Mouse (Mus musculus): Measurements from ENCODE around the gene Dvl3. TPM values are rescaled to one million over a fixed set of nuclear protein-coding genes. Genes with fewer than 3 reads are reported as not detected.

The Dvl3 gene
- polyA plus RNA-seq, 3 experiments from 2014 or later = 10.9 to 19.2 (median 12.4) TPM

DNA sequence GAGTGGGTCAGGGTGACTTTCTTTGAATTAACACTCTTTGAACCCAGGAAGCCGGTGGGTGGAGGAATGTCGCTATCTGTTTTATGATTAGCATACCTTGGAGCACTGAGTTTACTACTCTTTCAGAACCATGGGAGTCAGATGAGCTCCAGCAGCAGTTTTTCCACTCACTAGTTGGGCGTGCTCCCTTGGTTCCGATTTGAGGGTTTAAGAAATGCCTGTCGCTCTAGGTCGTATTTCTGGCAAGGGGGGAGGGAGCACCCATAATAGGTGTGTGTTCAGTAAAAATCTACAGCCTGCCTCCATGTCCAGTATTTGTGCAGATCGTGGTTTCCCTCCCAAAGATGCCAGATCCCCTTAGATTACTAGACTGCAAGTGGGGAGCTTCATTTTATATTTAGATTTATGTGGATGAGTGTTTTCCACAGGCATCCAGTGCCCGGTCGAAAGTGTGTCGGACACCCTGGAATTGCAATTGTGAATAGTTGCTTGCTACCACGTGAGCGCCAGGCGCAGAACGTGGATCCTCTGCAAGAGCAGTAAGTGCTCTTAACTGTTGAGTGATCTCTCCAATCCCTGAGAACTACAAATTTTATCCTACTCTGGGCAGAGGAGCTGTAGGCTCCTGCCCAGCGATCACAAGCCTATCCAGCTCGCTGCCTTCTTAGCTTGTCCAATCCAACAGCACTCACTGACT is 18.7 kb upstream of the Dvl3 start:
- no peak for ATAC-seq

DNA sequence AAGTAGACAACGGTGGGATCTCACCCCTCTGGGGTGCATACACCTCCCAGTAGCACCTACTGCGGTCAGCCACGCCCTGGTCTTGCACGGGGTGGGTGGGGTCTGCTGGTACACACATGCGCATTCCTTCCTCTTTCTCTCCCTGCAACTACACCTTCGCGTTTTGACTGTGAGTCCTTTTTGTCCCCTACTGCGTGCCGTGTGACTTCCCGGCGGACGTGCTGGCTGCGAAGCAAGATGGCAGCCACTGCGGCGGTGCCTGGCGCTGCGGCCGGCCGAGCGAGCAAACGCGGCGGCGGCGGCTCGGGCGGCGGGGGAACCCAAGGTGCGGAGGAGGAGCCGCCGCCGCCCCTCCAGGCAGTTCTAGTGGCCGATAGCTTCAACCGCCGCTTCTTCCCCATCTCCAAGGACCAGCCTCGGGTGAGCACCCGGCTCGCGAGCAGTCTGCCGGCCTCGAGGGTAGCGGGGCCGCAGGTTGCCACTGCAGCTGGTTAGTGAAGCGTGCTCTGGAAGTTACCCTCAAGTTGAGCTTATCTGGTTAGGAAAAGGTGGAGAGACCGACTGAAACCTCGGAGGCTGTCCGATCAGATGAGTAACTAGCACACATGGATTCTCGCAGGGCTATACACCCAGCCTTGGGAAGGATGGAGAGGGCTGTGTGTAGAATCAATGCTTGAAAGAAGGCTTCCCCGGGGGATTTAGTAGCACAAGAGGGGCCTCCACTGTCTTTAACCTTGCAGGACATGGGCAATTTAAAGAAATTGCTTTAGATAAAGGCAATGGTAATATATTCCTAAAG is 17.9 kb upstream of the Dvl3 start, which contains the start of gene Eif2b5:
Eif2b5 (plus strand) TSS at position 141 of the 799 bp plus-strand sequence.
- ATAC-seq = peak; percentile 83

DNA sequence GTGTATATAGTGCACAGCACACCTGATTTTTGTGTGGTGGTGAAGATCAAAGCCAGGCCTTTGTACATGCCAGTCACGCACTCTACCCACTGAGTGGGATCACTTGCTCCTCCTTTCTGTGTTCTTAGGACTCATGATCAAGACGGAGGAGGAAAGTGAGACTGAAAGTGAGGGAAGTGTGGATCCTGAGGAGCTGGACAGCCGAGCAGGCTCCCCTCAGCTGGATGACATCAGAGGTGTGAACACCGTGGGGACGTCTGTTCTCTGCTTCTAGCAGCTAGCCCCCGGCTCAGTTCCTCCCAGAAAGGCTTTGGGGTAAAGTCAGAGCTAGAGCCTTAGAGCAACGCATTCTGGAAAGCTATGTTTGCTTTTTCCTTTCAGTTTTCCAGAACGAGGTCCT is 10.8 kb upstream of the Dvl3 start:
- no peak for ATAC-seq

DNA sequence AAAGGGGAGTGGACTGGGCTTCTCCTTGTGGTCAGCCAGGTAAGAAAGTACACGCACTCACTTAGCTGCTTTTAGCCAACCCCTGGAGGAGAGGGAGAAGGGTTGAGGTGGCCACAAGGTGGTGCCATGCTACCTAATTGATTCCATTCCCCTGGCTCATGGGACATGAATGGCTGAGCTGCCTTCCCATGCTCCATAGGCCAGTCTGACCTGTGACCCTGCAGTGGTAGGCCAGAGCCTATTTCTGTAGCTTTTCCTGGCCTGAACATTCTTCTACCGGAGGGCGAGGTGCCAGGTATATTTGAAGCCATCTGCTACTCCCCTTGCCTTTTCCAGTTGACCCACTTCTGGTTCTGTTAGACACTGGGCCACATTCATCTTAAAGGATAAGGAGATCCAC is 7.4 kb upstream of the Dvl3 start:
- ATAC-seq = no peak

DNA sequence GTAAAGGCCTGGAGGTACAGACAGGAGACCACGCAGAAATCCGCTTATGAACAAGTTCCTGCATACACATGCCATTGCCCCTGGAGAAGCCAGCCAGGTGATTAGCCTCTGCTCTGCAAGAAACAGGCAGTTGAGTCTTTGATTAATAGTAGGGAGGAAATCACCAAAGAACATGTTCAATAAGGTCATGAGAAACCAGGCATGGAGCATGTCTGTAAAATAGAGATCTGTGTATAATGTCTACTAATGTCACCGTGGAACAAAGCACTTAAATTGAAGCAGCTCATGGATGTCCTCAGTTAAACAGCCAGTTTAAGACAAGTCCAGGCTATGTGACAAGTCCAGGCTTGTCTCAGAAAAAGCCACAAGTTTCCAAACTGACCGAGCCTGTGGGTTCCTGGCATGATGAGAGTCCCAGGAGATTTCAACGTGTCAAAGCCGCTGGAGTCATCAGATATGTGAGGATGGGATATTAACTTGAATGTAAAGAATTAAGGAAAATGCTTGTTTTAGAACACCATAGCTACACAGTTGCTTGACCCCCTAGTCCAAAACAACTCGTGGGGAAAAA is 5.4 kb upstream of the Dvl3 start:
- ATAC-seq = no peak

DNA sequence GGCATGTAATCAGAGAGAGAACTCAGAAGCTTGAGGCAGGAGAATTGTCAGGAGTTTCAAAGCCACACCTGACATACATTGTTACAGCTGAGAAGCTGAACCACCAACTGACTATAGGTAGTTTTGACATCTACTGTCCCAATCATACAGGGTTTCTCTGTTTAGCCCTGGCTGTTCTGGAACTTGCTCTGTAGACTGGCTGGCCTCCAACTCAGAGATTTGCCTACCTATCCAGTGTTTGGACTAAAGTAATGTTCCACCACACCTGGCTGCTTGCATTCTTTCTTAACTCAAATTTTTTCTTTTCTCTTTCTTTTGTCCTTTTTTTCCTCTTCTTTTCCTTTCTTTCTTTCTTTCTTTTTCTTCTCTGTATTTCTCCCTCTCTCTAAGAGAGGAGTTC is 750 bp upstream of the Dvl3 start:
- no peak for ATAC-seq

DNA sequence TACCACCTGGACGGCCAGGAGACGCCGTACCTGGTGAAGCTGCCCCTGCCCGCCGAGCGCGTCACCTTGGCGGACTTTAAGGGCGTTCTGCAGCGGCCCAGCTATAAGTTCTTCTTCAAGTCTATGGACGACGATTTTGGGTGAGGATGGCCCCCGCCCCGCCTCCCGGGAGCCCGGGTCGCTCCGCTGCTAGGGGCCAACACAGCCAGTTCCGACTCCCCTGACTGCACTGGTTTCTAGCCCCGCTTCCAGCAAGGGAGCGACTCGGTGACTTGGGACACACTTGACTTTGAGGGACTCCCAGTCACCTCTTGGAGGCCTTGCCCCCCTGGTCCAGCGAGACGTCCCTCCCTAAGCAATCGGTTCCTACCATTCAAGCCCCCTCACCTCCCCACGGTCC is 434 bp downstream of the Dvl3 start:
- ATAC-seq = peak; percentile 57

DNA sequence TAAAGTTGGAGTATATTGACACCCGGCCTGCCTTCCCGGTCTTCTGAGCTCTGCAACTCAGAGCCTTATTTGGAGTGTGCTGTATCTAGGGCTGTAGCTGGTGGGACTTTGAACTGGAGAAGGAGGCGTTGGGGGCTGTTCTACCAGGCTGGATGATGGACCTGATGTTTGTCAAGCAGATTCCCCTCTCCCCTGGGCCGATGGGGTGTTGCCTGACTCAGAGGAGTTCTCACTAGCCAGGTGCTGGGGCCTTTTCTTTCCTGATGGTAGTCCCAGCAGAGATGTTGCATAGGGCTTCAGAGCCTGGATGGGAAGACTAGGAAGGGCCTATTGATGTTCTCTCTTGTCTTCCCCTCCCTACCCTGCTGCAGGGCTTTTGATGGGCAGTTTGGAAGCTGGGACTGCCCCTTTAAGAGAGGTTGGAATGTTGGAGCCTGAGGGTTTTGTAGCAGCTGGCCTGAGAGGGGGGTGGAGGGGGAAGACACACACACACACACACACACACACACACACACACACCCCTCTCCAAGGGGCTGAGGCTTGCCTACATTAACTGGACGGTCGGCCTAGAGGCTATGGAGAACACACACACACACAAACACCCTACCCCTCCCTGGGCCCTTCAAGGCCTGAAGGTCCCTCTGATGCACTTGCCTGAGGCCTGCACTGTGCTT is 1.1 kb downstream of the Dvl3 start:
- peak; percentile 17 for ATAC-seq

DNA sequence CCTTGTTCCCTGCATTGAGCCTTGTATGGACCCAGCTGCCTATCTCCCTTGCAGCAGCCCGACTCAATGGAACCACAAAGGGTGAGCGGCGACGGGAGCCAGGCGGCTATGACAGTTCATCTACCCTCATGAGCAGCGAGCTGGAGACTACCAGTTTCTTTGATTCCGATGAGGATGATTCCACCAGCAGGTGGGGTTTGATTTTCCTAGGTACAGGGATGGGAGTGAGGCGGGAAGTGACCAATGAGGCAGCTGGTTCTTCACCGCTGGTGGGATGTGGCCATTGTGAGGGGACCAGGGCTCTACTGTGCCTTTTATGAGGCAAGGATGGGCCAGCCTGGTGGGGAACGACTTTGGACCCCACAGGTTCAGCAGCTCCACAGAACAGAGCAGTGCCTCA is 7.1 kb downstream of the Dvl3 start:
- ATAC-seq = no peak

DNA sequence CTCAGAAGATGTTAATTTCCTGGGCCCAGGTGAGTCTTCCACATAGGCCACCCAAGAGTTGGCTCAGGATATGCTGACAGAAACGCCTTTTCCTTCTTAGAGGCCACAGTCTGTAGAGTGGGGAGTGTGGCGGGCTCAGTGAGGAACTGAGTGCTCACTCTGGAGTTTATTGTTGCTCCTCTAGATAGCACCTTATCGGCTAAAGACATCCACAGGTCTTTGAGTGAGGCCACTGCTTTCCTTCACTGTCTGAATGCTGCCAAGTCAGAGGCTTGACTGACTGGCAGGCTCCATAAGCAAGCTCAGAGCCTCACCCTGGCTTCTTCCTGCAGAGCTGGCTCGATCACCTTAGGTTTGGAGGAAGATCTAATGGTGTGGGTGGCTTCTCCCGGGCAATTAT is 12.0 kb downstream of the Dvl3 start:
- no peak for ATAC-seq

DNA sequence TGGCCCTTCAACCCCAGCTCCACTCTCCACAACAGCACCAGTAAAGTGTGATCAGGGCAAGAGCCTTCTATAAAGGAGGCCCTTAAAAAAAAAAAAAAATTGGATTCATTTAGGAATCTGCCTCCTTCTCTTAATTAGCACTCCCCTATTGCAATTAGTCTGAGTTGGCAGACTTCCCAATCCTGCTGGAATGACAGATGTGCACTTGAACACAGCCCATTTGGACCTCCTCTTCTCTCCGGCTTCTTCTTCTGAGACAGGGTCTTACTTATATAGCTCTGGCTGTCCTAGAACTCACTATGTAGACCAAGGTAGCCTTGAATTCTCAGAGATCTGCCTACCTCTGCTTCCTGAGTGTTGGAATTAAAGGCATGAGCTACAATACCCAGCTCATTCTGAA is 12.6 kb downstream of the Dvl3 start:
- ATAC-seq = no peak

DNA sequence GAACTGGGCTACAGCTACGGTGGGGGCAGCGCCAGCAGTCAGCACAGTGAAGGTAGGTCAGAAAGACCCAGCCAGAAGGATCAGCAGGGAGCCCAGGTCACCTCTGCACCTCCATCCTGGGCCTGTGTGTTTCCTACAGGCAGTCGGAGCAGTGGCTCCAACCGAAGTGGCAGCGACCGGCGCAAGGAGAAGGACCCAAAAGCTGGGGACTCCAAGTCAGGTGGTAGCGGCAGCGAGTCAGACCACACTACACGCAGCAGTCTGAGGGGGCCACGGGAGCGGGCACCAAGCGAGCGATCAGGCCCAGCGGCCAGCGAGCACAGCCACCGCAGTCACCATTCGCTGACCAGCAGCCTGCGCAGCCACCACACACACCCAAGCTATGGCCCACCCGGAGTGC is 14.2 kb downstream of the Dvl3 start:
- ATAC-seq = no peak

DNA sequence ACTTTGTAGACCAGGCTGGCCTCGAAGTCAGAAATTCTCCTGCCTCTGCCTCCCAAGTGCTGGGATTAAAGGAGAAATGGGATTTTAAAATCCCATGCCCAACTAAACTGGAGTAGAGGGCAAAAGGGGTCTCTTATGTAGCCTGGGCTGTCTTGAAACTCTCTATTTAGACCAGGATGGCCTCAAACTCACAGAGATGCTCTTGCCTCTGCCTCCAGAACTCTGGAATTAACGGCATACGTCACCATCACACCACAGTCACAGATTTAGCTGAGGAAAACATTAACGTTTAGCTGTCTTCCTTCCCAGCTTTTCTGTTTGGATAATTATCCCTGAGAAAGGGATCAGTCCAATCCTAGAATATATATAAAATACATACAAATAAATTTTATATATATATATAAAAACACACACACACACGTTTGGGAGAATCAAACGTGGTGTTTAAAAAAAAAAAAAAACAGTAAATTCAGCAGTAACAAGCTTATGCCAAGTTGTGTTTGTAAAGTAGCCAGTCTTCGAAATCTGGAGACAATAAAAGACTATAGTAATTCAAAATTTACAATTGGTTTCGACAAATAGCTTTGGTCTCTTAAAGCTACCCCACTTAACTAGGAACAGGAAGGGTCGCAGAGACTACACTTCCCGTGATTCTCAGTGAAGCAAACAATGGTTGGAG is 18.0 kb downstream of the Dvl3 start:
- no peak for ATAC-seq

DNA sequence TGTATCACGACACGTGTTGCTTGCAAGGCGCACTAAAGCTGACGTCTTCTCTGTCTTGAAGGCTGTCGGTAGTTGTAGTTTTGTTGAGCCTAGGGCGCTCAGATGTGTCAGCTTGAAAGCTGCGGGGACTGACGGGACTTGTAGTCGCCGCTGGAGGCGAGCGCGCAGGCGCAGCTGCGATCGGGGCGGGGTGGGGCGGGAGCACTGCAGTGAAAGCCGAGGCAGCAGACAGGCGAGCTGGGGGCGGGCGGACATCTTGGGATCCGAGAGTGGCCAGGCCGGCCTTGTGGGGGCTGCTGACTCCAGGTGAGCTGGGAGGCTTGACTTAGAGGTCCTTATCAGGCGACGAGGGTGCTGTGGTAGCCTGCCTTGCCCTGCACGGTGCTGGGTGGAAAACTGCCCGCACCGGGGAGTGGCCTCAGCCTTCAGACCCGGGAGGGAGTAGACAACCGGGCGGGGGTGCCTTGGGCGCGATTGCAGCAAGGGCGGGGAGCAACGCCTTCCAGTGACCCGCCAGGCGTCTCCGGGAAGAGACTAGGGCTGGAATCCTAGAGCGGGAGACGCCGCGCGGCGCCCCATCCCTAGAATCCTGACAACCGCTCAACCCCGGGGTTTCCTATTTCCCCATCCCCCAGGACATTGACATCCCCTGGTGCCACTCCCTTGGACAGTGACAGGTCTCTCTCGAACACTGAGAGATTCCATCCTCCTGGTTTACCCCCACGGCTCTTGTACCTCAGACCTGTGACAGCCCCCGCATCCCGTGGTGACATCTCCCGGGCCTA is 18.7 kb downstream of the Dvl3 start, which contains the start of gene Ap2m1:
Ap2m1 (plus strand) TSS at position 183 of the 785 bp plus-strand sequence.
- peak; percentile 100 for ATAC-seq

DNA sequence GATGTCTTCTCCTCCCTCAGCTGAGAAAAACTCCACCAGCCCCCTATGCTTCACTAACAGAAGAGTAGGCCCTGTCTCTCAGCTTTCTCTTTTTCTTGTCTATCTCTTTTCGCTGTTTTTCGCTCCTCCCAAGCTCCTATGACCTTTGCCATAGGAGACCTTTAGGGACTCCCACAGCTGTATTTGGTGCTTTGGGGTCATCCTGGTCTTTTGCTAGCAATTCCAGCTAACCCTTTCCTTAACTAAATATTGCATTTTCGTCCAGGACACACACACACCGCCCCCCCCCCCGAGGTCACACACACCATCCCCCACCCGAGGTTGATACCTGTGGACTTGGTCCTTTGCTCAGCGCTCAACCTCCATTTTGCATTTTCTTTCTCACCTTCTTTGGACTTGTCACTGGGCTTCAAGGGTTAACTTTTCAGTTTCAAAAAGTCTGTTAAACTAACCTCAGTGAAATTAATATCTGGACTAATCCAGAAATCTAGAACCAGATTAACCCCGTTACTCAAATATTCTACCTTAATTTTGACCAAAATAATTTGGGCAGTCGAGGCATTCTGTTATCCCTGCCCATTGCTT is 19.4 kb downstream of the Dvl3 start:
- ATAC-seq = no peak

DNA sequence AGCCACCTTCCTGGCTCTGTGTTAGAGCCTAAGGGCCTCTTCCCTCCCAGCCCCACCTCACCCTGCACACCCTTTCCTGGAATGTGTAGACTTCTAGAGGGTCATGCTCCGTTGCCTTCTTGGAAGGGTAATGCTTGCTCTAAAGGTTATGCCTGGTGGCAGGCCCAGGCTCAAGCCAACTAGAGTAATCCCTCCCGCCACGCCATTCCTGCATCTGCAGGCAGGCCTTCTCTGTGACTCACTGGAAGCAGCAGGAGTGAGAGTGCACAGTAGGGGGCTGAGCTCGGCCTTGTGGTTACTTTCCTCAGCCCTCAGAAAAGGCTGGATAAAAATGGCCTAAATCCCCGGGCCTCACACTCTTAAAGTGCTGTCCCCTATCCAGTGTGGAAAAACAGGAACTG is 20.3 kb downstream of the Dvl3 start:
- ATAC-seq = no peak

DNA sequence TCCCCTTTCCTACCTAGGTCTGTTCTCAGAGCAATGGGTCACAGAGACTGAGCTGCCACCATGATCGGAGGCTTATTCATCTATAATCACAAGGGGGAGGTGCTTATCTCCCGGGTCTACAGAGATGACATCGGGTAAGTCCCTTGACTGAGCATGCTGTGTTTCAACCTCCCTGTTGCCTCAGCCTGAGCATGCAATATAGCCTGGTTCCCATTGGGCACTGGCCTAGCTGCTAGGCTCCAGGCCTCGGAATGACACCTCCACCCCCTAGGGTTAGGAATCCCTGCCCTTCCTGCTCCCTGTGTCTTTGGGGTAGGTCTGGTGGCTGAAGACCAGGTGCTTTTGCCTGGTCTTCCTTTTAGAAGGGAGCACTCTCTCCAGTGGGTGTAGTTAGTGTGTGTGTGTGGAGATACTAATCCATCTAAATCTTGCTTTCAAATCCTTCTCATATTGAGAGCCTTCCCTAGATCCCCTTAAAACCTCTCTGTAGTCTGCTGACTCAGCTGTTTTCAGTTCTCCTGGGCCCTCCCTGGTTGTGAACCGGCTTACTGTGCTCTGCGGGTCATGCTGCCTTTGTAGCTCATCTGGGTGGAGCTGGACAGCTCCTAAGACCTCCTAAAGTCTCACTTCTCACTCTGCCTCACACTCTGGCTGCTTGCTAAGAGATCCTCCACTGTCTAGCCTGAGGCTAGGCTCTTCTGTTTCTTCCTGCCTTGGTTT is 21.0 kb downstream of the Dvl3 start:
- ATAC-seq = no peak

DNA sequence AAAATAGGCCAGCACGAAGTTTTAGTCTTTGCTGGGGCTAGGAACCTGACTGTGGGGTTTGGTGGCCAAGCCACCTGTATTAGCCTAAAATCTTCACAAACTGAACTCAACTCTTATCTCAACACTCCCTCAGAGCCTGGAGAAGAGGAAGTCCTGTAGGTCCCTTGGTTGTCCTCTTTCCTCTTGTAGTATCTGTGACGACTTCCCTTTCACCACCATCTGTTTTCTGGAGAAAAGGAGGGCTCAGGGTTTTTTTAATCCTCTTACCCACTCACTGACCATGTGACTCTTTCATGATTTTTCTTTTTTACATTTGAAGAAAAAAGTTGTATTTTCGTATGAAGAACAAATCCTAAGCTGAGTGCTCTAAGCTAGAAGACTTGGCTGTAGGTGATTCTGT is 22.9 kb downstream of the Dvl3 start:
- no peak for ATAC-seq

DNA sequence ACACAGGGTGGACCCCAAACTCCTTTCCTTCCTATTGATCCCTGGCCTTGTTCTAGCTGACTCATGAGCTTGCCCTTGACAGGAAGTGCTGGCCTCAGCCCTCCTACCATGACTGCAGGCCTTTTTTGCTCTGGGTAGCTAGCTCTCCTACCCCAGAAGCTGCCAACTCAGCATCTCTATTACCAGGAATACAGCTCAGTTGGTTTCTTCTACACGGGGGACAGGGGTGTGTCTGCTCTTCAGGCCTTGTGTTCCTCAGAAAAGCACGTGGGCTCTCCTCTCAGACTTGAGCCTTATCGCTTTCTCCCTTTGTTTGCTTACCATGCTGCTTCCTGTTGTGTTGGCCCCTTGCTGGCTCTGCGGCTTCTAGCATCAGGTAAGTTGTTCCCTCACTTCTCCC is 23.7 kb downstream of the Dvl3 start:
- ATAC-seq = no peak

DNA sequence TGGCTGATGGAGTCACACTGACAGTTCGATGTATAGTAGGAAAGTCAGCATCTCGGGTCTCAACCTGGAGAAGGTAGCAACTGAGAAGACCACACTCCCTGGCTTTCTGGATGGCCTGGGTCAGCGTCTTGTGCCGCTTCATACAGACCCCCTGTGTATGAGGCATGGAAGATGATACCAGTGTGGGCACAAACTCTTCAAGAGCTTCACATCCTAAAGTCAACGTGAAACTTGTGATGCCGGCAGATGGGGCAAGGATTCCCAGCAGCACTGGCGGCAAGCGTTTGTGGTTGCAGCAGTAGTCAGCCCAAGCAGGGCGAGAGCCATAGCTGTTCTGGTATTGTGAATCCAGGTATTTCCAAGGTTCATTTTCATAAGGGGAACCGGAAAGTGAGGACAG is 28.9 kb downstream of the Dvl3 start:
- ATAC-seq = no peak

DNA sequence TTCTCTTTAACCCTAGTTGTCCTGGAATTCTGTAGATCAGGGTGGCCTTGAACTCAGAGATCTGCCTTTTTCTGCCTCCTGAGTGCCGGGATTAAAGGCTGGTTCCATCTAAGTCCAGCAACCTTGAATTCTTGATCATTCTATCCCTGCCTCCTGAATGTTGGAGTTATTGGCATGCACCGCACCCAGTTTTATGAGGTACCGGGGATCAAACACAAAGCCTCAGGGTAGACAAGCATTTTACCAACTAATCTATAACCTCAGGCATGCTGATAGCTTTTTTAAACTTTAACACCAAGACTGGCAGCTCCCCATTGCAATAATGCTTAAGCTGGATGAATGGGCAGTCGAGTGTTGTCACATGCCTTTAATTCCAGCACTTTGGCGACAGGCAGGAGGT is 30.6 kb downstream of the Dvl3 start:
- ATAC-seq = no peak
